Mouse (Mus musculus): ENCODE results near the gene Zfp369.

DNA sequence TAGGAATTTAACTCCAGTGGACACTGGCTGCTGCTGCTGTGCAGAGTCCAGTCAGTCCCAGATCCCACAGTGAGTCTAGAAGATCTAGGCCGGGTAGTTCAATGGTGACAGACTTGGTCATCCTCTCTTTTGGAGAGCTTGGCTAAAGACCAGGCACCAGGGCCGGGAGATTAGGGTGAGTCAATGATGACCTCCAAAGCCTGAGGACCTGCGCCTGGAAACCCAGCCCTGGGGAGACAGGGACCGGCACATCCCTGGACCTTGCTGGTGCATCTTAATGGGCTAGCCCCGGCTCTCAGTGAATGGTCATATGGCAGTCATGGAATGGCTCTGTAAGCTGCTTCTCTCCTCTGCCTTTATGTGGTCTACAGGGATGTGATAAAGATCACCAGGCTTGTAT, 16.5 kb upstream of the Zfp369 start:
- TF ChIP-seq CTCF (IDR thresholded peaks at IDR 0.05; ENCODE audit: extremely low read depth, insufficient read depth, low read length): no peak
- TF ChIP-seq POLR2A (IDR thresholded peaks at IDR 0.05; ENCODE audit: extremely low read depth, insufficient read depth, low read length): no peak

Measured in cortical plate, adult 2 months (tissue).